Mouse (Mus musculus) testis, adult 2 months (tissue): ENCODE results near the gene Pnkp. TPM values are rescaled to one million over a fixed set of nuclear protein-coding genes. Genes with fewer than 3 reads are reported as not detected.
A peak's percentile ranks its signal among the peaks of the same experiment; 100 is the strongest.

Experiments used
- H3K27ac ChIP-seq: fragments of 200-500 bp; 2 replicates; pipeline ENCODE4 v1.5.1; 2012; ENCODE audit warnings: low read depth, low read length; ENCODE audit not compliant: control insufficient read depth, insufficient read depth
- H3K27me3 ChIP-seq: fragments of 200-500 bp; 2 replicates; pipeline ENCODE4 v1.6.1; 2012; ENCODE audit warnings: mild to moderate bottlenecking, low read length, moderate library complexity; ENCODE audit not compliant: control insufficient read depth, insufficient read depth
- H3K36me3 ChIP-seq: fragments of 200-500 bp; 2 replicates; pipeline ENCODE4 v1.6.1; 2012; ENCODE audit warnings: mild to moderate bottlenecking, low read length; ENCODE audit not compliant: control insufficient read depth, insufficient read depth
- H3K4me1 ChIP-seq: fragments of 200-500 bp; 2 replicates; pipeline ENCODE4 v1.6.1; 2012; ENCODE audit warnings: low read length; ENCODE audit not compliant: control insufficient read depth, insufficient read depth
- H3K4me3 ChIP-seq: fragments of 200-500 bp; 2 replicates; pipeline ENCODE4 v1.5.1; 2012; ENCODE audit warnings: low read depth, mild to moderate bottlenecking, low read length, moderate library complexity, mixed read lengths; ENCODE audit not compliant: control insufficient read depth
- CTCF ChIP-seq: fragments of 200-500 bp; IDR thresholded peaks from 2 replicates; pipeline ENCODE4 v1.5.1; 2012; ENCODE audit warnings: low read depth, mild to moderate bottlenecking, inconsistent platforms, low read length, moderate library complexity; ENCODE audit not compliant: control insufficient read depth, insufficient read depth, insufficient replicate concordance
- POLR2A ChIP-seq: fragments of 200-500 bp; IDR thresholded peaks from 2 replicates; pipeline ENCODE4 v1.6.1; 2012; ENCODE audit warnings: low read depth, mild to moderate bottlenecking, inconsistent platforms, low read length, moderate library complexity; ENCODE audit not compliant: control insufficient read depth
- polyA plus RNA-seq: library from polyadenylated mRNA; depleted of rRNA; stranded (reverse); fragments of >200 nt; gene quantifications from 2 replicates; pipeline ENCODE4 v1.2.3, GENCODE M21; 2012

Pnkp gene
- polyA plus RNA-seq, 1 experiment: 26.5 TPM

- Histone ChIP-seq H3K27ac (0 out of 2 replicates have a peak overlapping the region, but pooled peaks have one; percentile 10), H3K4me3 (peak overlapping the region; percentile 99), H3K4me1 (peaks cover 10% of the 10 kb centered on the region), H3K27me3 (no peaks in the 10 kb centered on the region), H3K36me3 (peaks cover 3% of the 10 kb centered on the region; the same call in 1 of the 2 replicates)
- no peak for TF ChIP-seq CTCF
These were observed 42.5 kb upstream of the Pnkp start for GRCm38 (mm10) chr7:44814423-44814822.

GRCm38 (mm10) chr7:44814952-44815553, 41.9 kb upstream of the Pnkp start:
- TF ChIP-seq POLR2A (peak; percentile 38; the same call in 1 of the 2 replicates), CTCF (no peak)
- Histone ChIP-seq H3K27ac (peak overlapping the region; percentile 86), H3K27me3 (no peaks in the 10 kb centered on the region), H3K36me3 (peaks cover 3% of the 10 kb centered on the region; the same call in 1 of the 2 replicates), H3K4me3 (peak overlapping the region; percentile 99), H3K4me1 (peaks cover 15% of the 10 kb centered on the region)

GRCm38 (mm10) chr7:44815721-44816469, 41.0 kb upstream of the Pnkp start, which contains the start of the genes Nup62 and Il4i1:
TSS of gene Nup62 (plus strand) at chr7:44816088.
TSS of gene Il4i1 (plus strand) at chr7:44816387.
- Histone ChIP-seq H3K4me3 (peak within 1 kb of the TSS; percentile 99), H3K36me3 (peaks cover 3% of the 10 kb centered on the region; the same call in 1 of the 2 replicates), H3K27ac (peak within 1 kb of the TSS; percentile 100), H3K4me1 (peaks cover 15% of the 10 kb centered on the region), H3K27me3 (no peaks in the 10 kb centered on the region)
- peak; percentile 91 for TF ChIP-seq POLR2A
- TF ChIP-seq CTCF: no peak

- peaks cover 15% of the 10 kb centered on the region for H3K4me1 ChIP-seq
- no peak for TF ChIP-seq CTCF
- no peak for TF ChIP-seq POLR2A
- H3K27ac ChIP-seq: peak within 1 kb of the TSS; percentile 100
- peak within 1 kb of the TSS; percentile 99 for H3K4me3 ChIP-seq
- no peaks in the 10 kb centered on the region for H3K27me3 ChIP-seq
- peaks cover 3% of the 10 kb centered on the region; the same call in 1 of the 2 replicates for H3K36me3 ChIP-seq
These were observed 40.4 kb upstream of the Pnkp start, which contains the start of gene Atf5 for GRCm38 (mm10) chr7:44816470-44817021. TSS of gene Atf5 (minus strand) at chr7:44816658.

GRCm38 (mm10) chr7:44817441-44817840, 39.5 kb upstream of the Pnkp start:
- peaks cover 3% of the 10 kb centered on the region; the same call in 1 of the 2 replicates for H3K36me3 ChIP-seq
- peaks cover 15% of the 10 kb centered on the region for H3K4me1 ChIP-seq
- H3K27me3 ChIP-seq: no peaks in the 10 kb centered on the region
- H3K27ac ChIP-seq: peak overlapping the region; percentile 100
- H3K4me3 ChIP-seq: peak overlapping the region; percentile 99
- no peak for TF ChIP-seq CTCF
- TF ChIP-seq POLR2A: no peak

- Histone ChIP-seq H3K27ac (peak overlapping the region; percentile 10; the same call in 1 of the 2 replicates), H3K36me3 (peaks cover 3% of the 10 kb centered on the region; the same call in 1 of the 2 replicates), H3K27me3 (no peaks in the 10 kb centered on the region), H3K4me3 (peak overlapping the region; percentile 58), H3K4me1 (peaks cover 15% of the 10 kb centered on the region)
- TF ChIP-seq CTCF (no peak), POLR2A (no peak)
These were observed 38.8 kb upstream of the Pnkp start for GRCm38 (mm10) chr7:44818164-44818563.
